Mouse (Mus musculus): ENCODE measurements around the gene Slc6a6.

Slc6a6 gene

DNA sequence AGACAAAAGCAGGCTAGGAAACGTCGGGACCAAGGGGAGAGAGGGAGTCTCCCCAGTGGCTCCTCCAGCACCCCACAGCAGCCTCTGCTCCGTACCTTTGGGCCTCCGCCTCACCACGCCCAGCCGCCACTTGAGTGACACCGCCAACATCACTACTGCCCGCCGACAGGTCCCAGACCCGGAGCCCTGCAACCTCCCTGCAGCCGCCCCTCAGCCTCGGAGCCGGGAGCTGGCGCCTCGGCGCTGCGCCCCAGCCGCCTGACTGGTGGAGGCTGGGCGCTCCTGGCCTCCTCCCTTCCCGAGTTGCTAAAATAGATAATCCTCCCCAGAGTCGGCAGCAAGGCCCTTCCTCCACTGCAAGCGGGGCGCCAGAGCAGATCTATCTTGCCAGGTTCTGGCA is 123.3 kb downstream of the Slc6a6 start:
- TF ChIP-seq GATA4 (IDR thresholded peaks at IDR 0.05; ENCODE audit: insufficient replicate concordance, low read length), result no peak

DNA sequence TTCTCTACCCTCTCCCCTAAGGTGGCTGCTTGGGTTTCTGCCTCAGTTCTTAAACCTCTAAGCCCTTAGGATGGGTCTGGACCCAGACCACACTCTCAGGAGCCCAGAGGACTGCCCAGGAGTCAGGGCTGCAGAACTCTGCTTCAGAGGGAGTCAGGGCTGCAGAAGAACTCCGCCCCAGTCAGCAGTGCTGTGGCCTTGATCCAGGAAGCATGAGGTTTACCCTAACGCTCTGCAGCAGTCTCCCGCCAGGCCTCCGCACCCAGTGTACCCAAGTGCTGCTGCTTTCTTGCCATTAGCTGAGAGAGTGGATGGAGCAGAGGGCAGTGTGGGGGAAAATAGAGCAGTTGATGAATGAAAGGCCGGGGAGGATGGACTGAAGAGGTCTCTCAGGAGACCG is 124.2 kb downstream of the Slc6a6 start:
- no peak for TF ChIP-seq GATA4 (IDR thresholded peaks at IDR 0.05; ENCODE audit: insufficient replicate concordance, low read length)

Data from liver, adult (tissue).